Mouse (Mus musculus) testis, adult 2 months (tissue): ENCODE measurements around the gene 2700097O09Rik. TPM values are rescaled to one million over a fixed set of nuclear protein-coding genes. Genes with fewer than 3 reads are reported as not detected.

Source experiments
- H3K27ac ChIP-seq: fragments of 200-500 bp; 2 replicates; pipeline ENCODE4 v1.5.1; 2012; ENCODE audit warnings: low read depth, low read length; ENCODE audit not compliant: control insufficient read depth, insufficient read depth
- H3K27me3 ChIP-seq: fragments of 200-500 bp; 2 replicates; pipeline ENCODE4 v1.6.1; 2012; ENCODE audit warnings: mild to moderate bottlenecking, low read length, moderate library complexity; ENCODE audit not compliant: control insufficient read depth, insufficient read depth
- H3K36me3 ChIP-seq: fragments of 200-500 bp; 2 replicates; pipeline ENCODE4 v1.6.1; 2012; ENCODE audit warnings: mild to moderate bottlenecking, low read length; ENCODE audit not compliant: control insufficient read depth, insufficient read depth
- H3K4me1 ChIP-seq: fragments of 200-500 bp; 2 replicates; pipeline ENCODE4 v1.6.1; 2012; ENCODE audit warnings: low read length; ENCODE audit not compliant: control insufficient read depth, insufficient read depth
- H3K4me3 ChIP-seq: fragments of 200-500 bp; 2 replicates; pipeline ENCODE4 v1.5.1; 2012; ENCODE audit warnings: low read depth, mild to moderate bottlenecking, low read length, moderate library complexity, mixed read lengths; ENCODE audit not compliant: control insufficient read depth
- CTCF ChIP-seq: fragments of 200-500 bp; IDR thresholded peaks from 2 replicates; pipeline ENCODE4 v1.5.1; 2012; ENCODE audit warnings: low read depth, mild to moderate bottlenecking, inconsistent platforms, low read length, moderate library complexity; ENCODE audit not compliant: control insufficient read depth, insufficient read depth, insufficient replicate concordance
- POLR2A ChIP-seq: fragments of 200-500 bp; IDR thresholded peaks from 2 replicates; pipeline ENCODE4 v1.6.1; 2012; ENCODE audit warnings: low read depth, mild to moderate bottlenecking, inconsistent platforms, low read length, moderate library complexity; ENCODE audit not compliant: control insufficient read depth
- polyA plus RNA-seq: library from polyadenylated mRNA; depleted of rRNA; stranded (reverse); fragments of >200 nt; gene quantifications from 2 replicates; pipeline ENCODE4 v1.2.3, GENCODE M21; 2012

The 2700097O09Rik gene
- polyA plus RNA-seq, 1 experiment: 8.6 TPM

DNA sequence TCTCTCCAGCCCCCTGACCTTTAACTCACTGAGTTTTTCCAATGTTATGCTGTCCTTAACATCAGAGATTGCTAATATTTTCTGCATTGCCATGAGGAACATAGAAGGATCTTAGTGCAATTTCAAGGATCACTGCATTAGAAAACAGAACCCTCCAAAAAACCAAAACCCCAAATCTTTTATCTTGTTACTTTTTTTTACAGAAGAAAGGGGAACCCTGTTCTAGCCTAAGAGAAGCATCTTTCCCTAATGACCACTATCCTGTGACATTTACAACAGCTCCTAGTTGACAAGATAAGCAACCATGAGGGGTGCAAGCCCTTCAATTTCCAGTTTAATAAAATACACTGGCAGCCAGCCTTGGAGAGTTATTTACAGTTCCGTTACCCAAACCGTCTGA lies 23.2 kb downstream of the 2700097O09Rik start:
- H3K27ac ChIP-seq: no peak overlapping the region
- TF ChIP-seq CTCF: no peak
- no peak for TF ChIP-seq POLR2A
- H3K36me3 ChIP-seq: no peaks in the 10 kb centered on the region; the same call in 1 of the 2 replicates
- no peaks in the 10 kb centered on the region for H3K27me3 ChIP-seq
- H3K4me1 ChIP-seq: no peaks in the 10 kb centered on the region
- H3K4me3 ChIP-seq: no peak overlapping the region

DNA sequence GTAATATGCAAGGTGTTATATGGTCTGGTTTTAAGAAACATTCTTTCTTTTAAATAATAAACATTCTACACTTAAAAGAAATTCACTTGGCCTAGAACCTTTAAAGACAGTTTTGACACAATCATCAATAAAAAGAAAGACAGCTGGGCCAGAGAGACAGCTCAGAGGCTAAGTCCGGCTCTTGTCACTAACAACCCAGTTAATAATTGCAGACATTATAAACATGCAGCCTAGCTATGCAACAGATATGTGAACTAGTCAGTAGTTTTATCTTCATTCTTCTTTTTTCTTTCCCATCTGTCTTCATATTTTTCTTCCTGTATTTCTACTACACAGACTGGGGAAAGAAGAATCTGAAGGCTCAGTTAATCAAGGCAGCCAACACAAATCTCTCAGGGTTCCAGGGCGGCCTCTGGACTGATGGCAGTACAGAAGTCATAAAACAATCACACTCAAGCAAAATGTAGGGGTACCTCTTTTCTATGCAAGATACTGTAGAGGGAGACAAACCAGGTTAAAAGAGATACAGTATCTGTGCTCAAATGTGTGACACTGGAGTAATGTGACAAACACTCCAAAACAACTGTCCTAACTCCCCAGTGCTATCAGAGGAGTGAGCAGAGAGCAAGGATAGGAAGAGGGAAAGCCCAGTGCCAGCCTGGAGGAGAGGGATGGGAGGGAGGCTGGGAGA lies 25.2 kb downstream of the 2700097O09Rik start:
- no peak for TF ChIP-seq CTCF
- TF ChIP-seq POLR2A: no peak
- Histone ChIP-seq H3K4me1 (no peaks in the 10 kb centered on the region), H3K36me3 (no peaks in the 10 kb centered on the region; the same call in 1 of the 2 replicates), H3K27me3 (no peaks in the 10 kb centered on the region), H3K27ac (no peak overlapping the region), H3K4me3 (no peak overlapping the region)

DNA sequence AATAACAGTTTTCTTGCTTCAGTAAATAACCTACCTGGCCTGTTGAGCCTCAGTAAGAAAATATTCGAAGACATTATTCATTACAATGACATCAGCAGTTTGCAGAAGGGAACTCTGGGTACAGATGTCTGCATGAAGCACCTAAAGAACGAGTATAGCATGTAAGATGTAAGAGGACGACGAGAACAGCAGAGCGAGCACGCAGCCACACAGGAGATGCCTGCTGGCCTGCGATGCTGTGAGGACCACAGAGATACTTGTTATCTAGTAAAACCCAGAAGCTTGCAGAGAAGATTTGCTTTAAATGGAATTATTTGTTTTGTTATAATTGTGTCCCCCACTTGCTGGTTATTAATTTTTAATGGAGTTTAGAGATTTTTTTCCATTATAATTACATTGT lies 26.6 kb downstream of the 2700097O09Rik start:
- H3K27ac ChIP-seq: no peak overlapping the region
- H3K4me3 ChIP-seq: no peak overlapping the region
- H3K4me1 ChIP-seq: no peaks in the 10 kb centered on the region
- H3K27me3 ChIP-seq: no peaks in the 10 kb centered on the region
- TF ChIP-seq POLR2A (no peak), CTCF (no peak)
- H3K36me3 ChIP-seq: no peaks in the 10 kb centered on the region; the same call in 1 of the 2 replicates

DNA sequence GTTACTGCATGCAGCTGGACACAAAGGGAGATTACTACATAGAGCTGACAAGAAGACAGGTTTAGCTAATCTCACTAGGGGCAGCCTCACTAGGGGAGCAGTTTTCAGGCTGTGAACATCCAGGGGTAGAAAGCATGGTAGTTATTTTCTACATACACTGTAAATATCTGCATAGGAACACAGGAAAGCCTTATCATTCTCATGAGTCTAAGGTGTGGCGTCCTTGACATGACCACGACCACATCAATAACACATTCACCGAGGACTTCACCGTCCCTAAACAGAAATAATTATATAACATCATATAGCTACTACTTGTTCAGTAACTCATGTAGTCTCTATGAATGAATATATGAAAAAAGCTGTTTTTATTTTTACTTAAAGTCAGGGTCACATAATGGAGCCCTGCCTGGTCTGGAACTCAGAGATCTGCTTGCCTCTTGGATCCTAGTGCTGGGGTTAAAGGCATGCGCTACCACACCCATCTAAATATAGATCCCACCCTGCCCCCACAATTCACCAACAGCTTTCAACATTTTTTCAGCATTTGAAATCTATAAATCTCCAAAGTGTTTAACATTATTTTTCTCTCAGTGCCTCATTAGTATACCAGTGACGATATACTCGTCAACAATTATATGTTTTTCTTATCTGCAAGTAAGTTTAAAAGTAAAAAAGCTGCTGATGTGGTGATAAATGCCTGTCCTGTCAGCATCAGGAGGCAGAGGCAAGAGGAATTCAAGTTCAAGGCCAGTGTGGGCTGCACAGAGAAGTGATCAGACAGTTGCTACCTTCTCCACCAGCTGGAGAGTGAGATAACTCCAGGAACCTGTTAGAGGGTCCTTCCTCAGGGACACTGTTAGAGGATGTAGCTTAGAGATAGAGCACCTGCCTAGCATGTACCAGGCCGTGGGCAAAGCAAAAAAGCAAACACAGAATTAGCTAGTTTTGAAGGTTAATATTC lies 28.4 kb downstream of the 2700097O09Rik start:
- Histone ChIP-seq H3K27me3 (no peaks in the 10 kb centered on the region), H3K36me3 (no peaks in the 10 kb centered on the region; the same call in 1 of the 2 replicates), H3K4me3 (no peak overlapping the region), H3K4me1 (no peaks in the 10 kb centered on the region), H3K27ac (no peak overlapping the region)
- TF ChIP-seq POLR2A (no peak), CTCF (no peak)

DNA sequence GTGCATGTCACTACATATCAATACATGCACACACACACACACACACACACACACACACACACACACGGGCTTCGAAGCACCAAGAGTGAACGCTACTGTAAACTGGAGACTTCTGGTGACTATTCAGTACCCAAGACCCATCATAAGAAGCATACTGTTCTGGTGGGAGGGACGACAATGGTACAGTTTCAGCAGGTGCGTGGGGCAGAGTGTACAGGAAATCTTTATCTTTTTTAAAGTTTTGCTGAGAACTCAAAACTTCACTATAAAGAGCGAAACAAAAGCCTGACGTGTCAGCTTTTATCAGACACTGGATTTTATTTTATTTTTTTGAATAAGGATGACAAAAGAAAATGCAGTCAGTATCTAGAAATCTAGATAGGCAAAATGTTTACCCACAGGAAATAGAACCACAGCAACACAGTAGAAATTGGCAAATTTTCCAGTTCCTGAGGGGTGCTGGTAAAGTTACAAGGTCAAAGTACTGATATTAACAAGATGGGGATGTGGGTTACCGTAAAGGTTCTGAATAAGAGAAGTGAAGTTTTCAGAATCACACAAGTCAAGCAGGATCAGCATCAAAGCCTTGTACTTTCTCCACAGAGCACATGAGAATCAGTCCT lies 30.1 kb downstream of the 2700097O09Rik start:
- H3K4me3 ChIP-seq: no peak overlapping the region

DNA sequence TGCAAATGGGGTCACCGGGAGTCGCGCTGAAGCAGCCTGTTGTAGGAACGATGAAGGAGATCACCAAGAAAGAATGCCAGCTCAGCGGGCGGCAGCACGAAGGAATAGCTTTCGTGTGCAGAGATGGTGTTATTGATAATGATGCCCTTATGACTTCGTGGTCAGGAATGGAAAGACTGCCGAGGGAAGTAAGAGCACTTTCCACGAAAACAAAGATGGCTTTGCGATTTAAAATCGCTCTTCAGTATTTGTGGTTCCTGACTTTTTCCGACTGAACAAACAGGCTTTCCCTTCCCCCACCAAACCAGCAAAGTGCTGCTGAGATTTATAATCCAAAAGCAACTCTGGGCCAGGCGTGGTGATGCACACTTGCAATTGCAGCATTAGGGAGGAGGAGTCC lies 38.9 kb downstream of the 2700097O09Rik start:
- Histone ChIP-seq H3K4me1 (no peaks in the 10 kb centered on the region), H3K4me3 (no peak overlapping the region), H3K27ac (no peak overlapping the region), H3K27me3 (no peaks in the 10 kb centered on the region), H3K36me3 (no peaks in the 10 kb centered on the region)
- TF ChIP-seq POLR2A (no peak), CTCF (no peak)

More for the DNA sequence above, 30.1 kb downstream of the 2700097O09Rik start:
- Histone ChIP-seq H3K36me3 (no peaks in the 10 kb centered on the region; the same call in 1 of the 2 replicates), H3K4me1 (no peaks in the 10 kb centered on the region), H3K27me3 (no peaks in the 10 kb centered on the region), H3K27ac (no peak overlapping the region)
- TF ChIP-seq POLR2A: no peak
- no peak for TF ChIP-seq CTCF

DNA sequence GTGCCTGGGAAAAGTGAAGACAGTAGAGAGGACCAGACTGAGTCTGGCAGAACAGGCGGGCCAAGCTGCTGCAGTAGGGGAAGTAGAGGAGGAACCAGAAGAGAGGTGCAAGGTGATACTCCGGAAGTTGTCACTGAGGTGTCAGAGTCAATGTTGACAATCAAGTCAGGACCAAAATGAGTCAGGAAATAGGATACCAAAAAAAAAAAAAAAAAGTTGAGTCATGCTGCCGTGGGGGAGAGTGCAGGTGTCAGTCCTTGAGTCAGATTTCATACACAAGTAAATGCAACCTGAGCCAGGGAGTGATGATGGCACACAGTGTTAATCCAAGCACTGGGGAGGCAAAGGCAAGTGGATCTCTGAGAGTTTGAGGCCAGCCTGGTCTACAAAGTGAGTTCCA lies 52.8 kb downstream of the 2700097O09Rik start:
- no peaks in the 10 kb centered on the region for H3K4me1 ChIP-seq
- no peaks in the 10 kb centered on the region for H3K36me3 ChIP-seq
- no peak for TF ChIP-seq POLR2A
- no peak for TF ChIP-seq CTCF
- H3K27me3 ChIP-seq: no peaks in the 10 kb centered on the region
- no peak overlapping the region for H3K27ac ChIP-seq
- no peak overlapping the region for H3K4me3 ChIP-seq
